Mouse (Mus musculus) E14TG2a.4 (cell line): ENCODE results near the gene Plcb1.

Experiments used
- H3K27me3 ChIP-seq: 2 replicates; pipeline ENCODE4 v1.6.1; 2014; ENCODE audit warnings: low read length, control low read depth; ENCODE audit not compliant: insufficient read depth
- H3K36me3 ChIP-seq: 2 replicates; pipeline ENCODE4 v1.6.1; 2014; ENCODE audit warnings: low read length, control low read depth; ENCODE audit not compliant: insufficient read depth
- H3K4me1 ChIP-seq: replicated peaks from 2 replicates; pipeline ENCODE4 v1.6.1; 2014; ENCODE audit warnings: low read depth, low read length, control low read depth
- H3K4me3 ChIP-seq: replicated peaks from 2 replicates; pipeline ENCODE4 v1.5.1; 2014; ENCODE audit warnings: mild to moderate bottlenecking, low read length
- H3K9me3 ChIP-seq: 2 replicates; pipeline ENCODE4 v1.6.1; 2014; ENCODE audit warnings: low read length, control low read depth
- CTCF ChIP-seq: conservative IDR thresholded peaks from 2 replicates; pipeline ENCODE4 v1.5.1; 2014; ENCODE audit warnings: low read length
- NANOG ChIP-seq: IDR thresholded peaks from 2 replicates; pipeline ENCODE4 v1.6.1; 2014; ENCODE audit warnings: borderline replicate concordance, low read length, mixed read lengths
- POU5F1 ChIP-seq: IDR thresholded peaks from 2 replicates; pipeline ENCODE4 v1.6.1; 2014; ENCODE audit warnings: low read length, borderline replicate concordance

Plcb1 gene

GRCm38 (mm10) chr2:134785970-134786855 is at the start of gene Plcb1:
TSS of gene Plcb1 (plus strand) at chr2:134786067.
- Histone ChIP-seq H3K4me1 (peaks cover 4% of the 10 kb centered on the region; the same call in 1 of the 2 replicates), H3K36me3 (no peaks in the 10 kb centered on the region), H3K9me3 (no peaks in the 10 kb centered on the region), H3K27me3 (peaks cover 28% of the 10 kb centered on the region), H3K4me3 (peak within 1 kb of the TSS; percentile 91)
- TF ChIP-seq CTCF: no peak
- no peak for TF ChIP-seq POU5F1
- TF ChIP-seq NANOG: no peak

GRCm38 (mm10) chr2:134755537-134755936 is 30.3 kb upstream of the Plcb1 start:
- Histone ChIP-seq H3K4me3 (no peak overlapping the region), H3K36me3 (no peaks in the 10 kb centered on the region), H3K27me3 (no peaks in the 10 kb centered on the region), H3K9me3 (no peaks in the 10 kb centered on the region), H3K4me1 (no peaks in the 10 kb centered on the region)
- TF ChIP-seq NANOG (no peak), CTCF (no peak), POU5F1 (no peak)

GRCm38 (mm10) chr2:134756086-134756485 is 29.8 kb upstream of the Plcb1 start:
- Histone ChIP-seq H3K27me3 (no peaks in the 10 kb centered on the region), H3K9me3 (no peaks in the 10 kb centered on the region), H3K4me1 (no peaks in the 10 kb centered on the region), H3K36me3 (no peaks in the 10 kb centered on the region), H3K4me3 (no peak overlapping the region)
- TF ChIP-seq POU5F1 (no peak), CTCF (no peak), NANOG (no peak)

DNA sequence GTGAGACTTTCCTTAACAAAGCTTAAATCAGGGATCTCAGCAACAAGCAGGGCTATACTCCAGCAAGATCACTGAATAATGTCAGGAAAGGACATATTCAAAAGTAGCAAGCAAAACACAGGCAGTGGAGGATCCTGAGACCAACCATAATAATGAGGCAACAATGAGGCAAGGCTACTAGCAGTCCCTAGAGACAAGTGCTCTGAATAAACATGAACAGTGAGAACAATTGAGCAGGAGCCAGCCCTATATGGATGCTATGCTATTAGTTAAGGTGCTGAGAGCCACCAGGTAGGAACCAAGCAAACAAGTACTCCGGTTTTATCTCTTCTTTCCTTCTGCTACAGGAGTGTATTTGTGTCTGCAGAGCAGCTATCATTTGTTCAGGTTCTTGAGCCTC is 24.8 kb upstream of the Plcb1 start:
- no peaks in the 10 kb centered on the region for H3K4me1 ChIP-seq
- H3K27me3 ChIP-seq: no peaks in the 10 kb centered on the region
- H3K9me3 ChIP-seq: no peaks in the 10 kb centered on the region
- no peak overlapping the region for H3K4me3 ChIP-seq
- H3K36me3 ChIP-seq: no peaks in the 10 kb centered on the region
- no peak for TF ChIP-seq POU5F1
- TF ChIP-seq NANOG: no peak
- TF ChIP-seq CTCF: no peak

DNA sequence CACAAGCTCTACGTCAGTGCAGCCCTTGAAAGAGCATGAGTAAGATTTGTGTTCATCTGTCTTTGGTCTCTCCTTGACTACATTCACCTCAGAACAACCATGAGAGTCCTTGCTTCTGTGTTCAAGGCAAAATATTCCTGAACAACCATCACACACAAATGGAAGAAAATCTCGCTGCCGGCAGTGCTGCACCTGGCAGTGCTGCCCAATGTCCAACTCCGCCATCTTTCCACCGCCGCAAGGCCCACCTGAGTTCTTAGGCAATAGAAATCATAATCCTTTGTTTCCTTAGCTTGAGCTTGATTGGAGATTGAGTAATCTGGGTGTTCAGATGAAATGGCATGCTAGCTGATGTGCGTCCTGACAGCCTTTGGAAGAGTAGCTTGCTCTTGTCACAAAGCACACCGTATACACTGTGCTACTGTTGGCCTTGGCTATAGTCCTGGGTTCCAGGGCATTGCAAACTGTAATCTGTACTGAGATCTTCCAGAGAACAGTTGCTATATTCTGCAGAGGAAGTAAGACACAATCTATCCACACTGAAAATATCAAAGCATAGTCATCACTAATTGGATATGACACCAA is 22.4 kb upstream of the Plcb1 start:
- no peak overlapping the region for H3K4me3 ChIP-seq
- no peak for TF ChIP-seq CTCF
- H3K9me3 ChIP-seq: no peaks in the 10 kb centered on the region
- H3K4me1 ChIP-seq: no peaks in the 10 kb centered on the region
- no peaks in the 10 kb centered on the region for H3K27me3 ChIP-seq
- H3K36me3 ChIP-seq: no peaks in the 10 kb centered on the region

DNA sequence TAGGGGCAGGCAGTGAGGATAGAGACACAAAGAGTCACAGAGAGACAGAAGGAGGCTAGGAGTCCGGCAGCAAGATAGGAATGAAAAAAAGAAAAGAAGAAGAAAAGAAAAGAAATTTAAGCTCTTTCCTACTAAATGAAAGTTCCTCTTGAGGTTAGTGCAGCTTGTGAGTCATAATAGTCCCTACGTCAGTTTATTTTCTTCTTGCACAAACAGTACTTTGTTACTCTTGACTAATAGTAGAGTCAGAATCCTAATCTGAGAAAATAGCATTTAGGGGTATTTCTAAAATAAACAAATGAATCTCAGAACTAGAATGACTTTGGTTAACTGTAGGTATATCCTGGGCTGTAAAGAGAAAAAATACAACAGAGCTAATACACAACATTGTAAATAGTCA is 21.4 kb upstream of the Plcb1 start:
- H3K4me1 ChIP-seq: no peaks in the 10 kb centered on the region
- no peaks in the 10 kb centered on the region for H3K27me3 ChIP-seq
- TF ChIP-seq CTCF: no peak
- no peak for TF ChIP-seq POU5F1
- TF ChIP-seq NANOG: no peak
- H3K9me3 ChIP-seq: no peaks in the 10 kb centered on the region
- no peak overlapping the region for H3K4me3 ChIP-seq
- H3K36me3 ChIP-seq: no peaks in the 10 kb centered on the region

DNA sequence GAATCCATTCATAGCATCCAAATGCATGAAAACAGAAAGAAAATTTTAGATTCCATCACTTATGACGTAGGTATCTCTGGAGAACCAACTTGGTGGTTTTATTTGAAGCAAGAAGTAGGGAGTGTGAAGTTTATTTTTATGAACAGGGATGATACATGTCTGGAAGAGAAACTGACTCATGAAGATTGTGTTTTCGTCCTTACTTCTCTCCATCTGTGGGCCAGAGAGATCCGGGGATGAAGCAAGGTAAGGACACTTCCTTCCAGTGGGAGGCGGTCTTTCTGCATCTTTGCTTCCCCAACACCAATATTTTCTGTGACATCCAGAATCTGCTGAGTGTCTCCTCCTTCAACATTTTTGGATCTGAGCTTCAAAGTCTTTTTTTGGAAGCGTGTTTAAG is 6.0 kb upstream of the Plcb1 start:
- H3K9me3 ChIP-seq: no peaks in the 10 kb centered on the region
- no peaks in the 10 kb centered on the region; the same call in 1 of the 2 replicates for H3K27me3 ChIP-seq
- TF ChIP-seq POU5F1 (no peak), CTCF (no peak), NANOG (no peak)
- H3K4me3 ChIP-seq: no peak overlapping the region
- no peaks in the 10 kb centered on the region for H3K36me3 ChIP-seq
- H3K4me1 ChIP-seq: no peaks in the 10 kb centered on the region

DNA sequence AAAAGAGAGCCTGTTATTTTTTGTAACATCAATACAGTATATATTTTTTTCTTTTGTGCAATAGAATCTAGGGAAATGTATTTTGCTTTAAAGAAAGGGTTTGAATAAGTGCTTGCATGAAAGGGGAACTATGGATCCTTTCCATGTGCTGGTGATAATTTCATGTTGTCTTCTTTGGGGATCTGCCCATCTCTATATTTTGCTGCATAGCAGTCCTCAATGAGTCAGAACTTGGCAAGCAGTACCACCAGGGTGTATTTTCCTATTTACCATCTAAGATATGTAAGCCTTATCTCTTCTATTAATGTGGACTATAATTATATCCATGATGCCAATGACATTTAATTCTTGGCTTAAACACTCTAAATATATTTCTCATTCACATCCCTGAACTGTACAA is 5.6 kb upstream of the Plcb1 start:
- no peaks in the 10 kb centered on the region for H3K9me3 ChIP-seq
- H3K27me3 ChIP-seq: no peaks in the 10 kb centered on the region; the same call in 1 of the 2 replicates
- TF ChIP-seq POU5F1 (no peak), CTCF (no peak), NANOG (no peak)
- H3K36me3 ChIP-seq: no peaks in the 10 kb centered on the region
- H3K4me1 ChIP-seq: no peaks in the 10 kb centered on the region
- no peak overlapping the region for H3K4me3 ChIP-seq
